8 mouse cellular contexts compared by ENCODE assay signal in the genomic region with DNA sequence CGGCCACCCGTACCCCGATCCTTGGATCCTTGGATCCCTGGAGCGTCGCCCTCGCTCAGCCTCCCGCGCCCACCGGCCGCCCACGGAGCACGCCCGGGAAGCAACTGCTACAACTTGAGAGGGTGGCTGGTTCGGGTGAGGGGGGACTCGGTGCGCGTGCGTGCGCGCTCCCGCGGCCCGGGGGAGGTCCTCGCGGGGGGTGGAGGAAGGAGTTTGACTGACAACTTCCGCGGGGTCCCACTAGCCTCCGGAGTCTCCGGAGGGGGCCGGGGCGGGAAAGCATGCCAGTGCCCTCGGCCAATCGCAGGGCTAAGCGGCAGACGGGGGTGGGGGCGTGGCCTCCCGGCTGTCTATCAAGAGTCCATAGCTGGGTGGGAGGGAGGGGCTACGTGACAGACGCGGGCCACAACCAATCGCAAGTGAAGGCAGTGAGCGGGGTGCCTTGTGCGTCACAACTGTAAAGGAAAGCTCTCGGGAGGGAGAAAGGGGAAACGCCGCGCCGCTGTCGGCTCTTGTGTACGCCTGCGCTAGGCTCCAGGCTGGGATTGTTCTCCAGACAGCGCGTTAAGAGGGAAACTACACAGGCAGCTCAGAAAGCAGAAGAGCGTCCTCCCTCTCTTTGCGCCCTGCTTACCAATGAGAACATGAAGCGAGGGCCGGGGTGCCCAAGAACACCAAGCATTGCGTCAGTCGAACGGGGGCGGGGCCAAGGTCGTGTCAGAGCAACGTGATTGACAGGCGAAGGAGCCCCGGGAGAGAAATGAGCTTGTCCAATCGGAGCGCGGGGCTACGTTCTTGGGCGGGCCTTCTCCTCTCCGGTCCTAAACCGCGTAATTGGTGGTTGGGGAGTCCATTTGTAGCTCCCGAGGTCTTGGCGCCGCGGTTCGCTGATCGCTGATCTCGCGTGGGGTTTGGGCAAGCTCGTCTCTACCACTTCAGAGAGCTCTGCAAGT. TPM values are rescaled to one million over a fixed set of nuclear protein-coding genes. Genes with fewer than 3 reads are reported as not detected.
DNase-seq lines count a peak whose midpoint lies in the region; ATAC-seq and TF ChIP-seq lines count a peak whose summit lies in the region.

No protein-coding gene starts in this region.

- H3K9me3 ChIP-seq in embryonic facial prominence, embryonic 15.5 days (replicated peaks), result no peaks in the 10 kb centered on the region
- H3K9me3 ChIP-seq in limb, embryonic 14.5 days (ENCODE audit: control insufficient read depth, low read length), result no peaks in the 10 kb centered on the region
- H3K9me3 ChIP-seq in midbrain, postnatal 0 days (ENCODE audit: low read length), result no peaks in the 10 kb centered on the region

- H3K4me1 ChIP-seq in bone marrow, adult 2 months (ENCODE audit: control insufficient read depth, insufficient read depth, low read length), result no peaks in the 10 kb centered on the region; the same call in 1 of the 2 replicates
- H3K4me1 ChIP-seq in embryonic facial prominence, embryonic 15.5 days, result peaks cover 8% of the 10 kb centered on the region
- H3K4me1 ChIP-seq in limb, embryonic 14.5 days (ENCODE audit: control insufficient read depth, insufficient read depth, low read length), result peaks cover 9% of the 10 kb centered on the region
- no peaks in the 10 kb centered on the region for H3K4me1 ChIP-seq in midbrain, postnatal 0 days (ENCODE audit: insufficient read depth, low read length)

- peak overlapping the region; percentile 78 for H3K4me3 ChIP-seq in bone marrow, adult 2 months (replicated peaks; ENCODE audit: control insufficient read depth, low read depth, low read length)
- peak overlapping the region; percentile 83 for H3K4me3 ChIP-seq in embryonic facial prominence, embryonic 15.5 days (replicated peaks)
- peak overlapping the region; percentile 74 for H3K4me3 ChIP-seq in limb, embryonic 14.5 days (replicated peaks; ENCODE audit: low read length)
- H3K4me3 ChIP-seq in midbrain, postnatal 0 days (ENCODE audit: low read depth, low read length), result peak overlapping the region; percentile 65

- whole genome bisulfite sequencing in bone marrow, adult 2 months, result under 1% methylated on average over 82 of the region's 82 CpGs
- WGBS in embryonic facial prominence, embryonic 15.5 days, result under 1% methylated on average over 79 of the region's 82 CpGs
- WGBS in limb, embryonic 14.5 days, result under 1% methylated on average over 65 of the region's 82 CpGs
- under 1% methylated on average over 64 of the region's 82 CpGs for WGBS in midbrain, postnatal 0 days

- TF ChIP-seq CTCF in bone marrow, adult 2 months (IDR thresholded peaks at IDR 0.05; ENCODE audit: control insufficient read depth, insufficient read depth, low read length), result no peak
- no peak for TF ChIP-seq CTCF in midbrain, postnatal 0 days (IDR thresholded peaks at IDR 0.05)

- ATAC-seq in embryonic facial prominence, embryonic 15.5 days (ENCODE audit: insufficient number of reproducible peaks, low FRiP score, low TSS enrichment, low read depth), result peak; percentile 97
- ATAC-seq in limb, embryonic 14.5 days (ENCODE audit: low FRiP score, low read depth), result peak; percentile 98
- peak; percentile 99 for ATAC-seq in midbrain, postnatal 0 days (ENCODE audit: low FRiP score)

- no peaks in the 10 kb centered on the region for H3K27me3 ChIP-seq in embryonic facial prominence, embryonic 15.5 days
- H3K27me3 ChIP-seq in limb, embryonic 14.5 days (ENCODE audit: control insufficient read depth, insufficient read depth, low read length), result no peaks in the 10 kb centered on the region
- no peaks in the 10 kb centered on the region for H3K27me3 ChIP-seq in midbrain, postnatal 0 days (ENCODE audit: insufficient read depth, low read length)

- peak overlapping the region; percentile 66 for H3K4me2 ChIP-seq in embryonic facial prominence, embryonic 15.5 days (replicated peaks)
- peak overlapping the region; percentile 67 for H3K4me2 ChIP-seq in limb, embryonic 14.5 days (replicated peaks; ENCODE audit: low read depth, low read length, severe bottlenecking)
- peak overlapping the region; percentile 53 for H3K4me2 ChIP-seq in midbrain, postnatal 0 days (ENCODE audit: low read depth, low read length, poor library complexity, severe bottlenecking)

- peak overlapping the region; percentile 99 for H3K27ac ChIP-seq in bone marrow, adult 2 months (ENCODE audit: control insufficient read depth, insufficient read depth, low read depth, low read length, poor library complexity)
- peak overlapping the region; percentile 99 for H3K27ac ChIP-seq in embryonic facial prominence, embryonic 15.5 days (replicated peaks)
- H3K27ac ChIP-seq in limb, embryonic 14.5 days (replicated peaks; ENCODE audit: low read depth, low read length), result peak overlapping the region; percentile 94
- peak overlapping the region; percentile 74 for H3K27ac ChIP-seq in midbrain, postnatal 0 days (ENCODE audit: low read depth, low read length)

- H3K9ac ChIP-seq in embryonic facial prominence, embryonic 15.5 days, result peak overlapping the region; percentile 79
- H3K9ac ChIP-seq in limb, embryonic 14.5 days (ENCODE audit: low read depth, low read length, severe bottlenecking), result peak overlapping the region; percentile 75
- peak overlapping the region; percentile 51 for H3K9ac ChIP-seq in midbrain, postnatal 0 days (replicated peaks; ENCODE audit: low read length, poor library complexity, severe bottlenecking)

- DNase-seq in 416B (ENCODE audit: low read depth), result peak; percentile 99
- peak; percentile 99 for DNase-seq in heart, adult 8-10 months (ENCODE audit: low spot score)
- DNase-seq in kidney, adult 9 months, result peak; percentile 99
- peak; percentile 99 for DNase-seq in limb, embryonic 14.5 days (ENCODE audit: low spot score)
- peak; percentile 99 for DNase-seq in midbrain, postnatal 0 days (ENCODE audit: low spot score)
- DNase-seq in spleen, postnatal 14 days (ENCODE audit: low spot score in 2 of 2), result peak; percentile 98

- TF ChIP-seq POLR2A in bone marrow, adult 2 months (IDR thresholded peaks at IDR 0.05; ENCODE audit: borderline replicate concordance, control insufficient read depth, low read depth, low read length), result peak; percentile 90
- TF ChIP-seq POLR2A in limb, embryonic 14.5 days (IDR thresholded peaks at IDR 0.05; ENCODE audit: borderline replicate concordance, extremely low read depth, insufficient read depth, insufficient read length), result peak; percentile 43; the same call in 1 of the 2 replicates

- no peaks in the 10 kb centered on the region for H3K36me3 ChIP-seq in embryonic facial prominence, embryonic 15.5 days
- H3K36me3 ChIP-seq in limb, embryonic 14.5 days (ENCODE audit: control insufficient read depth, insufficient read depth, low read length), result no peaks in the 10 kb centered on the region
- H3K36me3 ChIP-seq in midbrain, postnatal 0 days (ENCODE audit: insufficient read depth, low read length), result no peaks in the 10 kb centered on the region

RNA-seq across cellular contexts. Expression of gene Ppp2r5a, which starts 5.9 kb away (rescaled TPM):
- polyA plus RNA-seq in bone marrow, adult 2 months (2011; ENCODE audit: insufficient read depth, insufficient read length, low replicate concordance, missing spikeins), result 71.0 and 96.6 TPM in 2 replicates
- polyA plus RNA-seq in embryonic facial prominence, embryonic 15.5 days (2015; fragmentation: Nextera tagmentation; extraction: Ambion mirVana), result 26.3 and 30.4 TPM in 2 replicates
- total RNA-seq in heart, adult 8-10 months (2022), result 10 to 100 TPM; 94.2 to 98.9 (median 97.9) TPM
- polyA plus RNA-seq in limb, embryonic 14.5 days (2012; rRNA removed), result 39.4 and 40.1 TPM in 2 replicates
- polyA plus RNA-seq in limb, embryonic 14.5 days (2014; fragmentation: Nextera tagmentation; extraction: Ambion mirVana), result 30.3 and 34.1 TPM in 2 replicates
- 39.1 and 63.2 TPM in 2 replicates for total RNA-seq in midbrain, postnatal 0 days (2014; rRNA removed)
- polyA plus RNA-seq in midbrain, postnatal 0 days (2015; fragmentation: Nextera tagmentation; extraction: Ambion mirVana), result 9.8 and 10.6 TPM in 2 replicates

Comparison
In these comparisons a context has a peak if more than half of its experiments do, and no peak if none do; other contexts are left out.
1. Peak in every context shown above with its lines: DNase-seq, ATAC-seq, H3K4me3 ChIP-seq and H3K27ac ChIP-seq.